Mouse (Mus musculus) ES-Bruce4 (cell line): ENCODE results near the gene Hapln2. TPM values are rescaled to one million over a fixed set of nuclear protein-coding genes. Genes with fewer than 3 reads are reported as not detected.
A peak's percentile ranks its signal among the peaks of the same experiment; 100 is the strongest.

ENCODE experiments used
- H3K27ac ChIP-seq: 2 replicates; pipeline ENCODE4 v1.5.1; 2012; ENCODE audit warnings: low read length, inconsistent platforms; ENCODE audit not compliant: insufficient read depth
- H3K27me3 ChIP-seq: 2 replicates; pipeline ENCODE4 v1.6.1; 2012; ENCODE audit warnings: mild to moderate bottlenecking, low read length, inconsistent platforms; ENCODE audit not compliant: control insufficient read depth, poor library complexity, insufficient read depth, severe bottlenecking
- H3K36me3 ChIP-seq: 2 replicates; pipeline ENCODE4 v1.6.1; 2012; ENCODE audit warnings: inconsistent platforms, mild to moderate bottlenecking, low read length, moderate library complexity; ENCODE audit not compliant: control insufficient read depth, poor library complexity, insufficient read depth, severe bottlenecking
- H3K4me1 ChIP-seq: one replicate; pipeline ENCODE4 v1.8.1; 2011; ENCODE audit warnings: low read length; ENCODE audit not compliant: control insufficient read depth, insufficient read depth
- H3K4me3 ChIP-seq: 2 replicates; pipeline ENCODE4 v1.5.1; 2011; ENCODE audit warnings: low read depth, mild to moderate bottlenecking, low read length
- H3K9ac ChIP-seq: 2 replicates; pipeline ENCODE4 v1.6.1; 2012; ENCODE audit warnings: low read depth, mild to moderate bottlenecking, inconsistent platforms; ENCODE audit not compliant: poor library complexity, severe bottlenecking
- H3K9me3 ChIP-seq: replicated peaks from 2 replicates; pipeline ENCODE4 v1.6.1; 2012; ENCODE audit warnings: mild to moderate bottlenecking, low read length, inconsistent platforms; ENCODE audit not compliant: control insufficient read depth, poor library complexity, insufficient read depth, severe bottlenecking
- CTCF ChIP-seq: IDR thresholded peaks from one replicate; pipeline ENCODE4 v1.8.1; 2011; ENCODE audit warnings: low read depth, low read length
- EP300 ChIP-seq: IDR thresholded peaks from 2 replicates; pipeline ENCODE4 v1.6.1; 2011; ENCODE audit warnings: low read depth, low read length; ENCODE audit not compliant: insufficient read depth
- POLR2A ChIP-seq: IDR thresholded peaks from one replicate; pipeline ENCODE4 v1.8.1; 2011; ENCODE audit warnings: low read length; ENCODE audit not compliant: insufficient read depth
- polyA plus RNA-seq: library from polyadenylated mRNA; stranded (reverse); fragments of >200 nt; gene quantifications from 2 replicates; pipeline ENCODE4 v1.2.4, GENCODE M21; 2011; ENCODE audit warnings: low read depth; ENCODE audit not compliant: missing spikeins, insufficient read depth, insufficient read length

Hapln2 gene
- polyA plus RNA-seq, 1 experiment = not detected

DNA sequence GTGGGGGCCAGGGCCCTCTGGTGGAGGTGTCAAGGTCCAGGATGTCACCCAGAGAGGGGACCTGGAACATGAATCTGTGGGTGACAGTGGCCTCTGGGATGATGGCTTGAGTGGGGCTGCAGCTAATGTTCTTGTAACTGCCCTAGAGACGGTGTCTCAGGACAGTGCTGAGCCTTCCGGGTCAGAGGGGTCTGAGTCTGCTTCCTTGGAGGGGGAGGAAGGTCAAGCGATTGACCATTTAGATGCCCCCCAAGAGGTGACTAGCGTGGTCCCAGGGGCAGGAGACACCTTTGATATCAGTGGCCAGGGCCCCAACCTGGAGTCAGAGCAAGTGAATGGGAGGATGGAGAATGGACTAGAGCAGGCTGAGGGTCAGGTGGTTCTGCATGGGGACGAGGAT lies 47.9 kb downstream of the Hapln2 start:
- H3K4me1 ChIP-seq = peaks cover 3% of the 10 kb centered on the region
- TF ChIP-seq EP300 (no peak), POLR2A (no peak), CTCF (no peak)
- 0 out of 2 replicates have a peak, but pooled peaks cover 5% of the 10 kb centered on the region for H3K27me3 ChIP-seq
- no peak overlapping the region for H3K27ac ChIP-seq
- no peaks in the 10 kb centered on the region for H3K36me3 ChIP-seq
- H3K9ac ChIP-seq = no peak overlapping the region
- H3K9me3 ChIP-seq = no peaks in the 10 kb centered on the region
- H3K4me3 ChIP-seq = no peak overlapping the region

DNA sequence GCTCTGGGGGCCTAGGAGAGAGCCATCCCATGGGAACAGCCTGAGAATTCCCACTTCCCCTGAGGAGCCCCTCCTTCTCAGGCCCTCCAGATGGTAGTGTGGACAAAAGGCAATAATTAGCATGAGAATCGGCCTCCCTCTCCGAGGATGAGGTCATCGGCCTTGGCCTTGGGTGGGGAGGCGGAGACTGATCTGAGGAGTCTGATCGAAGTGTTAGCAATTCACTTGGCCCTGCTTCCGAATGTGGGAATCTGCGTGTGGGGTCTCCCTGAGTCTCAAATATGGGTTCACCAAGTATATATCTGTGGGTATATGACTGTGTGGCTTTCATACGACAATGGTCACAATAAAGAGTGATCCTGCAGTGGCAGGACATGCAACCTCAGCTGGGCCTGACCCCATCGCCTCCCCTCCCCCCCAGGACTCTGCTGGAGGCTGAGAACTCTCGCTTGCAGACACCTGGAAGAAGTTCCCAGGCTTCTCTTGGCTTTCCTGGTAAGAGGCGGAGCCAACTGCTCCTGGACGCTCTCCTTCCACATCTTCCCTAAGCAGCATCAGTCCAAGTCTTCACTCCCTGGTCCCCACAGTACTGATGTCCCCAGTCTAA lies 52.9 kb downstream of the Hapln2 start:
- Histone ChIP-seq H3K36me3 (no peaks in the 10 kb centered on the region), H3K4me3 (peak overlapping the region; percentile 22; the same call in 1 of the 2 replicates), H3K9ac (no peak overlapping the region), H3K4me1 (peaks cover 1% of the 10 kb centered on the region), H3K9me3 (no peaks in the 10 kb centered on the region), H3K27ac (no peak overlapping the region), H3K27me3 (peaks cover 15% of the 10 kb centered on the region)
- no peak for TF ChIP-seq CTCF
- peak; percentile 81 for TF ChIP-seq EP300
- no peak for TF ChIP-seq POLR2A

DNA sequence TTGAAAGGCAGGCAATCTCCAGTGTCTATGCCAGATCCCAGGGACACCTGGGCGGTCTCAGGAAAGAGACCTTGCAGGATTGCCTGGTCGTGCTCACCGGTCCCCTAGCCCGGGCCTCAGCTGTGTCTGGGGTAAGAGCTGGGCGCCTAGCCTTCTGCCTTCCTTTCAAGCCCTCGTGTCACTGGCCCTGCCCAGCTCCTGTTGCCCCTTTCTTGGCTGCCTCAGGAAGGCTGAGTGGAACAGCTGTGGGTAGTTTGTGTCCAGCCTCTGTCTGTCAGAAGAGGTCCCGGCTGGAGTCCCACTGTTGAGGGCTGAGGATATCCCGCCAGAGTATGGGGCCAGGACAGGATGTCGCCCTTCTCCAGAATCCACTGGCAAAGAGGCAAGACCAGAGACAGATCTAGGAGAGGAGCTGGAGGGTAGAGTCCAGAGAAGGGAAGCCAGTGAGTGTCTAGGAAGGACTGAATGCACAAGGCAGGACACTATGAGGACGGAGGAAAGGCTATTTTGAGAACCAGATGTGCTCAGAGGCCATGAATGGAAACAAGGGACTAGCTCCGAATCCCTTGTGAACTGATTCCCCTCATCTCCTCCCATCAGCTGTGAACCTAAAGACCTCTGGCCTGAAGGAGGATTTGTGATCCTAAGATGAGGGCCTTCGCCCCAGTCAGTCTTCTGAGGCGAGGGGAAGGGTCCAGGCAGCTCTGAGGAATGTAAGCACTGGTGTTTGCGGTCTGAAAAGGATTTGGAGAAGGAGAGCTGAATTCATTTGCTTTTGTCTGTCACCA lies 53.6 kb downstream of the Hapln2 start:
- Histone ChIP-seq H3K27ac (peak overlapping the region; percentile 36; the same call in 1 of the 2 replicates), H3K4me1 (peaks cover 1% of the 10 kb centered on the region), H3K4me3 (no peak overlapping the region), H3K36me3 (no peaks in the 10 kb centered on the region), H3K9me3 (no peaks in the 10 kb centered on the region), H3K27me3 (peaks cover 15% of the 10 kb centered on the region), H3K9ac (no peak overlapping the region)
- no peak for TF ChIP-seq EP300
- TF ChIP-seq POLR2A = no peak
- no peak for TF ChIP-seq CTCF

DNA sequence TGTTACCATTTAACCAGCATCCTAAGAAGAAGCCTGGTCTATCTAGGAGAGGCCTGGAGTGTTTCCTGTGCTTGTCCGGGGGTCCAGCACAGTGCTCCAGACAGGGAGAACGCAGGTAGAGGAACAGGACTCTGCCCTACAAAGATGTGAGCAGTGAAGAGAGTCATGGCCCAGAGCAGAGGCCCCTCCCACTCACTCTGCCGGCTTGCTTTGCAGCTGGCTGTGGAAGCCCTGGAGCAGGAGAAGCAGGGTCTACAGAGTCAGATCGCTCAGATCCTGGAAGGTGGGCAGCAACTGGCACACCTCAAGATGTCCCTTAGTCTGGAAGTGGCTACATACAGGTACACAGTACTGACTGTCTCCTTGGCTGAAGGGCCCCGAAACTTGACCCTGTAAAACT lies 54.6 kb downstream of the Hapln2 start:
- Histone ChIP-seq H3K36me3 (no peaks in the 10 kb centered on the region), H3K4me3 (no peak overlapping the region), H3K27ac (no peak overlapping the region), H3K9ac (no peak overlapping the region), H3K9me3 (no peaks in the 10 kb centered on the region), H3K27me3 (peaks cover 15% of the 10 kb centered on the region), H3K4me1 (peaks cover 1% of the 10 kb centered on the region)
- TF ChIP-seq EP300 (no peak), CTCF (no peak), POLR2A (no peak)

DNA sequence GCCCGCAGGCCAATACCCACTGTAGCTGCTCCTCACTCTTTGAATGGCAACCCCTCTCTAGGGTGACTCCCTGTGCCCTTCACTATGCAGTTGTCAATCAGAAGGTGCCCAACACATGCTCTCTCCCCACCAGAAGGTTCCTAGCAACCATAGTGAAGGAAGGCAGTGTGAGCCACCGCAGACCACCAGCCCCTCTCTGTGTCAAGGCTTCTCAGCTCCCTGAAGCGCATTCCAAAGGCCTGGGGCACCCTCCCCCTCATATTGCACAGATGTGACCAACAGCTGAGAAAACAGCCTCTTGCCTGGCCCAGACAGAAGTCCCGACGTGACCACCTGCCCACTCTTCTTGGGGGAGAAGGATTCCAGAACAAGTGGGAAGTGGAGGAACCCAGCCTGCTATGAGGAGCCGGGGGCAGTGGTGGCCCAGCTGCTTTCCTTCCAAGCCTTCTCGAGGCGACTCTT lies 55.1 kb downstream of the Hapln2 start:
- Histone ChIP-seq H3K36me3 (no peaks in the 10 kb centered on the region), H3K27ac (no peak overlapping the region), H3K9ac (no peak overlapping the region), H3K27me3 (peaks cover 11% of the 10 kb centered on the region), H3K4me1 (peaks cover 1% of the 10 kb centered on the region), H3K4me3 (peak overlapping the region; percentile 70), H3K9me3 (no peaks in the 10 kb centered on the region)
- no peak for TF ChIP-seq CTCF
- no peak for TF ChIP-seq POLR2A
- no peak for TF ChIP-seq EP300

Other genes with a start within 250 kb of the Hapln2 start
- 0.26 and 0.46 TPM in 2 replicates for gene Ntrk1, start 232.4 kb downstream of the Hapln2 start, polyA plus RNA-seq
- 0.35 TPM in 1 of 2 replicates, not detected in the other for gene Insrr, start 230.6 kb downstream of the Hapln2 start, polyA plus RNA-seq
- 1.9 and 2.3 TPM in 2 replicates for gene Pear1, start 203.3 kb downstream of the Hapln2 start, polyA plus RNA-seq
- gene Sh2d2a, start 180.8 kb downstream of the Hapln2 start, polyA plus RNA-seq = 0.18 TPM in 1 of 2 replicates, not detected in the other
- 66.9 and 74.2 TPM in 2 replicates for gene Prcc, start 142.0 kb downstream of the Hapln2 start, polyA plus RNA-seq
- 508 and 526 TPM in 2 replicates for gene Hdgf, start 121.3 kb downstream of the Hapln2 start, polyA plus RNA-seq
- 207 and 219 TPM in 2 replicates for gene Mrpl24, start 108.1 kb downstream of the Hapln2 start, polyA plus RNA-seq
- gene Isg20l2, start 97.3 kb downstream of the Hapln2 start, polyA plus RNA-seq = 64.3 and 68.4 TPM in 2 replicates
- gene Rrnad1, start 96.9 kb downstream of the Hapln2 start, polyA plus RNA-seq = 14.9 and 18.8 TPM in 2 replicates
- gene Crabp2, start 78.9 kb downstream of the Hapln2 start, polyA plus RNA-seq = 11.9 and 12.0 TPM in 2 replicates
- gene Nes, start 56.5 kb downstream of the Hapln2 start, polyA plus RNA-seq = 34.5 and 36.0 TPM in 2 replicates
- 1.1 TPM in 2 replicates for gene Bcan, start 27.4 kb downstream of the Hapln2 start, polyA plus RNA-seq
- 27.7 and 27.8 TPM in 2 replicates for gene Gpatch4, start 15.5 kb upstream of the Hapln2 start, polyA plus RNA-seq
- gene Naxe, start 30.9 kb upstream of the Hapln2 start, polyA plus RNA-seq = 63.0 and 67.1 TPM in 2 replicates
- not detected in 2 replicates for gene Ttc24, start 50.7 kb upstream of the Hapln2 start, polyA plus RNA-seq
- 28.2 and 30.9 TPM in 2 replicates for gene Iqgap3, start 54.4 kb upstream of the Hapln2 start, polyA plus RNA-seq
- gene Mef2d, start 114.8 kb upstream of the Hapln2 start, polyA plus RNA-seq = 41.5 and 48.1 TPM in 2 replicates
- 0.82 TPM in 1 of 2 replicates, not detected in the other for gene Rhbg, start 227.1 kb upstream of the Hapln2 start, polyA plus RNA-seq